Mouse (Mus musculus): ENCODE measurements around the gene Tnfrsf13b. TPM values are rescaled to one million over a fixed set of nuclear protein-coding genes. Genes with fewer than 3 reads are reported as not detected.
"Not testable (repeated sequence)": the region's sequence is repeated elsewhere in the genome, so short reads cannot be mapped to it uniquely, and the experiment has no call there.

Tnfrsf13b gene
- total RNA-seq, 2 experiments from 2014 or later: 72.4 to 119 TPM

GRCm38 (mm10) chr11:61164366-61164765 lies 37.8 kb downstream of the Tnfrsf13b start:
- ATAC-seq (ENCODE audit: poor library complexity, severe bottlenecking): no peak

- no peak for ATAC-seq (ENCODE audit: poor library complexity, severe bottlenecking)
These were observed 38.3 kb downstream of the Tnfrsf13b start for GRCm38 (mm10) chr11:61164881-61165280.

- ATAC-seq (ENCODE audit: poor library complexity, severe bottlenecking): no peak
These were observed 43.6 kb downstream of the Tnfrsf13b start for GRCm38 (mm10) chr11:61170184-61170583.

- not testable (repeated sequence) for ATAC-seq (ENCODE audit: poor library complexity, severe bottlenecking)
These were observed 46.9 kb downstream of the Tnfrsf13b start for GRCm38 (mm10) chr11:61173477-61173876.

GRCm38 (mm10) chr11:61174291-61174820 lies 47.8 kb downstream of the Tnfrsf13b start:
- ATAC-seq (ENCODE audit: poor library complexity, severe bottlenecking): peak; percentile 33

GRCm38 (mm10) chr11:61174821-61175658 lies 48.5 kb downstream of the Tnfrsf13b start, which contains the start of gene Usp22:
Usp22 (minus strand) TSS chr11:61175055.
- peak; percentile 86 for ATAC-seq (ENCODE audit: poor library complexity, severe bottlenecking)

GRCm38 (mm10) chr11:61175778-61176177 lies 49.2 kb downstream of the Tnfrsf13b start:
- ATAC-seq (ENCODE audit: poor library complexity, severe bottlenecking): no peak

GRCm38 (mm10) chr11:61176321-61176720 lies 49.8 kb downstream of the Tnfrsf13b start:
- peak; percentile 31 for ATAC-seq (ENCODE audit: poor library complexity, severe bottlenecking)

- ATAC-seq (ENCODE audit: poor library complexity, severe bottlenecking): no peak
These were observed 53.8 kb downstream of the Tnfrsf13b start for GRCm38 (mm10) chr11:61180361-61180760.

- no peak for ATAC-seq (ENCODE audit: poor library complexity, severe bottlenecking)
These were observed 55.1 kb downstream of the Tnfrsf13b start for GRCm38 (mm10) chr11:61181624-61182023.

GRCm38 (mm10) chr11:61183820-61184219 lies 57.3 kb downstream of the Tnfrsf13b start:
- ATAC-seq (ENCODE audit: poor library complexity, severe bottlenecking): no peak

- ATAC-seq (ENCODE audit: poor library complexity, severe bottlenecking): no peak
These were observed 64.2 kb downstream of the Tnfrsf13b start for GRCm38 (mm10) chr11:61190776-61191175.

GRCm38 (mm10) chr11:61192123-61192522 lies 65.6 kb downstream of the Tnfrsf13b start:
- ATAC-seq (ENCODE audit: poor library complexity, severe bottlenecking): not testable (repeated sequence)

GRCm38 (mm10) chr11:61192779-61193178 lies 66.2 kb downstream of the Tnfrsf13b start:
- ATAC-seq (ENCODE audit: poor library complexity, severe bottlenecking): no peak

GRCm38 (mm10) chr11:61193392-61193791 lies 66.8 kb downstream of the Tnfrsf13b start:
- ATAC-seq (ENCODE audit: poor library complexity, severe bottlenecking): peak; percentile 98

- ATAC-seq (ENCODE audit: poor library complexity, severe bottlenecking): no peak
These were observed 70.2 kb downstream of the Tnfrsf13b start for GRCm38 (mm10) chr11:61196616-61197353.

- ATAC-seq (ENCODE audit: poor library complexity, severe bottlenecking): no peak
These were observed 71.4 kb downstream of the Tnfrsf13b start for GRCm38 (mm10) chr11:61197935-61198334.

All from megakaryocyte, adult 5-6 weeks (primary cell).